Mouse (Mus musculus) embryonic fibroblast, embryonic 13.5 days (primary cell): ENCODE results near the gene Mlph.

Source experiments
- CTCF ChIP-seq: IDR thresholded peaks from 2 replicates; pipeline ENCODE4 v1.5.1; 2011; ENCODE audit warnings: mild to moderate bottlenecking, control low read depth, low read length, moderate library complexity, borderline replicate concordance; ENCODE audit not compliant: insufficient read depth
- POLR2A ChIP-seq: IDR thresholded peaks from 2 replicates; pipeline ENCODE4 v1.6.1; 2011; ENCODE audit warnings: low read depth, mild to moderate bottlenecking, control low read depth, low read length, moderate library complexity

GRCm38 (mm10) chr1:90896281-90896680 lies 18.6 kb upstream of the Mlph start:
- TF ChIP-seq CTCF = no peak
- no peak for TF ChIP-seq POLR2A
